Mouse (Mus musculus): ENCODE measurements around the gene Rnf5.

The Rnf5 gene

GRCm38 (mm10) chr17:34585877-34586771, 17.4 kb downstream of the Rnf5 start:
- no peak for DNase-seq (ENCODE audit: low spot score)

GRCm38 (mm10) chr17:34585121-34585520, 18.4 kb downstream of the Rnf5 start:
- no peak for DNase-seq (ENCODE audit: low spot score)

- no peak for DNase-seq (ENCODE audit: low spot score)
Measured at GRCm38 (mm10) chr17:34583819-34584218, 19.7 kb downstream of the Rnf5 start.

- peak; percentile 87 for DNase-seq (ENCODE audit: low spot score)
Measured at GRCm38 (mm10) chr17:34583397-34583796, 20.1 kb downstream of the Rnf5 start.

- no peak for DNase-seq (ENCODE audit: low spot score)
Measured at GRCm38 (mm10) chr17:34582528-34582927, 21.0 kb downstream of the Rnf5 start.

GRCm38 (mm10) chr17:34578070-34578469, 25.4 kb downstream of the Rnf5 start:
- DNase-seq (ENCODE audit: low spot score) = no peak

- DNase-seq (ENCODE audit: low spot score) = no peak
Measured at GRCm38 (mm10) chr17:34576577-34576976, 26.9 kb downstream of the Rnf5 start.

- no peak for DNase-seq (ENCODE audit: low spot score)
Measured at GRCm38 (mm10) chr17:34572361-34572760, 31.1 kb downstream of the Rnf5 start.

GRCm38 (mm10) chr17:34571875-34572274, 31.6 kb downstream of the Rnf5 start:
- no peak for DNase-seq (ENCODE audit: low spot score)

- DNase-seq (ENCODE audit: low spot score) = no peak
Measured at GRCm38 (mm10) chr17:34569919-34570318, 33.6 kb downstream of the Rnf5 start.

GRCm38 (mm10) chr17:34568421-34568820, 35.1 kb downstream of the Rnf5 start:
- no peak for DNase-seq (ENCODE audit: low spot score)

GRCm38 (mm10) chr17:34567311-34567710, 36.2 kb downstream of the Rnf5 start:
- no peak for DNase-seq (ENCODE audit: low spot score)

- no peak for DNase-seq (ENCODE audit: low spot score)
Measured at GRCm38 (mm10) chr17:34564796-34565195, 38.7 kb downstream of the Rnf5 start.

- no peak for DNase-seq (ENCODE audit: low spot score)
Measured at GRCm38 (mm10) chr17:34564003-34564421, 39.5 kb downstream of the Rnf5 start, which contains the start of gene Notch4. Gene Notch4 (plus strand): TSS chr17:34564268.

GRCm38 (mm10) chr17:34563354-34563753, 40.1 kb downstream of the Rnf5 start:
- DNase-seq (ENCODE audit: low spot score) = no peak

GRCm38 (mm10) chr17:34562595-34562994, 40.9 kb downstream of the Rnf5 start:
- no peak for DNase-seq (ENCODE audit: low spot score)

GRCm38 (mm10) chr17:34561200-34561599, 42.3 kb downstream of the Rnf5 start:
- DNase-seq (ENCODE audit: low spot score) = no peak

- no peak for DNase-seq (ENCODE audit: low spot score)
Measured at GRCm38 (mm10) chr17:34560438-34560837, 43.1 kb downstream of the Rnf5 start.

GRCm38 (mm10) chr17:34559895-34560294, 43.6 kb downstream of the Rnf5 start:
- no peak for DNase-seq (ENCODE audit: low spot score)

GRCm38 (mm10) chr17:34559116-34559515, 44.4 kb downstream of the Rnf5 start:
- no peak for DNase-seq (ENCODE audit: low spot score)

GRCm38 (mm10) chr17:34557411-34557810, 46.1 kb downstream of the Rnf5 start:
- no peak for DNase-seq (ENCODE audit: low spot score)

GRCm38 (mm10) chr17:34556406-34556805, 47.1 kb downstream of the Rnf5 start:
- no peak for DNase-seq (ENCODE audit: low spot score)

GRCm38 (mm10) chr17:34555483-34555882, 48.0 kb downstream of the Rnf5 start:
- peak; percentile 53 for DNase-seq (ENCODE audit: low spot score)

All from testis, postnatal 14 days (tissue).